Mouse (Mus musculus) stomach, postnatal 0 days (tissue): ENCODE measurements around the gene Fbxw2. TPM values are rescaled to one million over a fixed set of nuclear protein-coding genes. Genes with fewer than 3 reads are reported as not detected.

Source experiments
- ATAC-seq: fragments of 200-750 bp; cut with Nextera tagmentation; 2 replicates; pipeline ENCODE4 v1.8.0; 2017; ENCODE audit not compliant: low FRiP score, low TSS enrichment
- DNase-seq: peaks from one replicate; pipeline ENCODE4 v3.0.0-alpha.2; 2016; ENCODE audit warnings: low spot score
- H3K27ac ChIP-seq: fragments of 300-500 bp; sonication (generic); replicated peaks from 2 replicates; pipeline ENCODE4 v1.5.1; 2014; ENCODE audit warnings: mild to moderate bottlenecking, control low read depth
- H3K27me3 ChIP-seq: fragments of 300-500 bp; sonication (generic); 2 replicates; pipeline ENCODE4 v1.6.1; 2014; ENCODE audit warnings: low read length; ENCODE audit not compliant: control insufficient read depth, insufficient read depth
- H3K36me3 ChIP-seq: fragments of 300-500 bp; sonication (generic); 2 replicates; pipeline ENCODE4 v1.6.1; 2014; ENCODE audit warnings: low read length, mixed read lengths; ENCODE audit not compliant: control insufficient read depth, insufficient read depth
- H3K4me1 ChIP-seq: fragments of 300-500 bp; sonication (generic); replicated peaks from 2 replicates; pipeline ENCODE4 v1.6.1; 2014; ENCODE audit warnings: antibody characterized with exemption; ENCODE audit not compliant: control insufficient read depth, insufficient read depth
- H3K4me2 ChIP-seq: fragments of 300-500 bp; sonication (generic); replicated peaks from 2 replicates; pipeline ENCODE4 v1.6.1; 2014; ENCODE audit warnings: low read depth, mild to moderate bottlenecking, control low read depth, moderate library complexity
- H3K4me3 ChIP-seq: fragments of 300-500 bp; sonication (generic); 2 replicates; pipeline ENCODE4 v1.5.1; 2014; ENCODE audit warnings: low read depth, low read length, control low read depth
- H3K9ac ChIP-seq: fragments of 300-500 bp; sonication (generic); 2 replicates; pipeline ENCODE4 v1.6.1; 2014; ENCODE audit warnings: mild to moderate bottlenecking, low read length, control low read depth, mixed read lengths
- H3K9me3 ChIP-seq: fragments of 300-500 bp; sonication (generic); 2 replicates; pipeline ENCODE4 v1.6.1; 2016; ENCODE audit warnings: low read length; ENCODE audit not compliant: control insufficient read depth
- CTCF ChIP-seq: IDR thresholded peaks from 2 replicates; pipeline ENCODE4 v1.5.1; 2016; ENCODE audit warnings: antibody characterized with exemption, low read depth, mild to moderate bottlenecking, moderate library complexity
- EP300 ChIP-seq: optimal IDR thresholded peaks from 2 replicates; pipeline ENCODE3; 2016; ENCODE audit warnings: antibody characterized with exemption
- WGBS: fragments of 180-500 bp; shearing (Covaris S2); extraction: QIAGEN DNeasy Blood & Tissue Kit; methylation state at CpG from one replicate; pipeline ENCODE4 v1.1.7; 2014; 5-methylcytosine and 5-hydroxymethylcytosine counted together
- polyA plus RNA-seq: library from polyadenylated mRNA; unstranded; fragments of >200 nt; fragmentation: Nextera tagmentation; extraction: Ambion mirVana; gene quantifications from 2 replicates; pipeline ENCODE4 v1.2.1, GENCODE M21; 2015

Gene Fbxw2
- polyA plus RNA-seq, 1 experiment from 2014 or later = 54.2 TPM

GRCm38 (mm10) chr2:34754551-34755358 is 71.4 kb downstream of the Fbxw2 start, which contains the start of gene Gapvd1:
Gapvd1 (minus strand) TSS chr2:34755232.
- H3K9me3 ChIP-seq = no peaks in the 10 kb centered on the region
- no peaks in the 10 kb centered on the region for H3K27me3 ChIP-seq
- H3K4me2 ChIP-seq = peak within 1 kb of the TSS; percentile 69
- peak; percentile 36 for DNase-seq
- no peak for ATAC-seq
- no peaks in the 10 kb centered on the region for H3K36me3 ChIP-seq
- peak within 1 kb of the TSS; percentile 97 for H3K9ac ChIP-seq
- peak within 1 kb of the TSS; percentile 95 for H3K27ac ChIP-seq
- peak within 1 kb of the TSS; percentile 85 for H3K4me3 ChIP-seq
- under 1% methylated on average over 14 of the region's 14 CpGs for WGBS
- TF ChIP-seq CTCF (no peak), EP300 (no peak)
- no peaks in the 10 kb centered on the region for H3K4me1 ChIP-seq

Other genes with a start within 250 kb of the Fbxw2 start
- gene Gapvd1, start 71.1 kb downstream of the Fbxw2 start, polyA plus RNA-seq = 40.9 and 41.3 TPM in 2 replicates
- 767 and 830 TPM in 2 replicates for gene Hspa5, start 54.3 kb downstream of the Fbxw2 start, polyA plus RNA-seq
- 23.5 and 24.6 TPM in 2 replicates for gene Rabepk, start 26.4 kb downstream of the Fbxw2 start, polyA plus RNA-seq
- gene Gm34653, start 6.7 kb upstream of the Fbxw2 start, polyA plus RNA-seq = not detected in 2 replicates
- 0.55 and 0.81 TPM in 2 replicates for gene Cutal, start 48.1 kb upstream of the Fbxw2 start, polyA plus RNA-seq
- 55.5 and 55.9 TPM in 2 replicates for gene Psmd5, start 48.7 kb upstream of the Fbxw2 start, polyA plus RNA-seq
- gene Phf19, start 87.7 kb upstream of the Fbxw2 start, polyA plus RNA-seq = 3.5 and 3.7 TPM in 2 replicates
- gene Traf1, start 135.5 kb upstream of the Fbxw2 start, polyA plus RNA-seq = 1.7 and 2.2 TPM in 2 replicates
- 0.19 and 0.21 TPM in 2 replicates for gene Hc, start 235.1 kb upstream of the Fbxw2 start, polyA plus RNA-seq